Mouse (Mus musculus) fibroblast of lung, adult 2 months (primary cell): ENCODE results near the gene Bicd2.

Source experiments
- DNase-seq: peaks from one replicate; pipeline ENCODE4 v3.0.0-alpha.2; 2011; ENCODE audit warnings: low read depth

Gene Bicd2

DNA sequence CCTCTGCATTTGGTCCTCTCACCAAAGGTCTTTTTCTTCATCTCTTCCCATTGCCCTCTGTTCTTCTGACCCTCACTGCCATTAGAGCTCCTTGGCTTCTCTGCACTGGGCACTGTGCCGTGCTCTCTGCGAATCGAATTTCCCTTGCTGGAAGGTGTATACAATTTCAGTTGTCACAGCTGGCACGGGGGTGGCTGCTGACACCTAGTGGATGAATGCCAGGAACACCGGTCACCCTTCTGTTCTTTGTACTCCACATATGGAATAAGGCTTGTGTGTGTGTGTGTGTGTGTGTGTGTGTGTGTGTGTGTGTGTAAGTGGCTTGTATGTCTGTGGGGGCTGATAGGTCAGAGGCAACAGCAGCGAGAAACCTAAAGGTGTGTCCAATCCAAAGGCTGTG is 58.8 kb downstream of the Bicd2 start:
- DNase-seq: no peak

DNA sequence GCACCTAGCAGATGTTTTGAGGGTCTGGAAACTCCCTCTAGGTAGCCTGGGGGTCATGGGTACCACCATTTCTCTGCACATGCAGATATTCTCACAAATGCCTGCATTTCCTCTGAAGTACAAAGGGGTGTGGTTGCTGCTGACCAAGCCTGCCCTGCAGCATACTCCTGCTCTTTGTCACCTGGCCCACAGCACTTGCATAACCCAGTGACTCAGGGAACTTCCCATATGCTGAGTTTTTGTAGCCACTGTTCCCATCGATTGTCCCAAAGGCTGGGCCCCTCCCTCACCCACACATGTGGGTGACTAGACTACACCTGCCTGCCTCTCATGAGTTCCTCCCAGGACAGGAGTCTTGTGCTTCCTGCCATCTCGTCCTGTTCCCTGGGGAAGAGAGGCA is 61.2 kb downstream of the Bicd2 start:
- DNase-seq: no peak

GRCm38 (mm10) chr13:49407795-49408194 is 66.4 kb downstream of the Bicd2 start:
- no peak for DNase-seq

DNA sequence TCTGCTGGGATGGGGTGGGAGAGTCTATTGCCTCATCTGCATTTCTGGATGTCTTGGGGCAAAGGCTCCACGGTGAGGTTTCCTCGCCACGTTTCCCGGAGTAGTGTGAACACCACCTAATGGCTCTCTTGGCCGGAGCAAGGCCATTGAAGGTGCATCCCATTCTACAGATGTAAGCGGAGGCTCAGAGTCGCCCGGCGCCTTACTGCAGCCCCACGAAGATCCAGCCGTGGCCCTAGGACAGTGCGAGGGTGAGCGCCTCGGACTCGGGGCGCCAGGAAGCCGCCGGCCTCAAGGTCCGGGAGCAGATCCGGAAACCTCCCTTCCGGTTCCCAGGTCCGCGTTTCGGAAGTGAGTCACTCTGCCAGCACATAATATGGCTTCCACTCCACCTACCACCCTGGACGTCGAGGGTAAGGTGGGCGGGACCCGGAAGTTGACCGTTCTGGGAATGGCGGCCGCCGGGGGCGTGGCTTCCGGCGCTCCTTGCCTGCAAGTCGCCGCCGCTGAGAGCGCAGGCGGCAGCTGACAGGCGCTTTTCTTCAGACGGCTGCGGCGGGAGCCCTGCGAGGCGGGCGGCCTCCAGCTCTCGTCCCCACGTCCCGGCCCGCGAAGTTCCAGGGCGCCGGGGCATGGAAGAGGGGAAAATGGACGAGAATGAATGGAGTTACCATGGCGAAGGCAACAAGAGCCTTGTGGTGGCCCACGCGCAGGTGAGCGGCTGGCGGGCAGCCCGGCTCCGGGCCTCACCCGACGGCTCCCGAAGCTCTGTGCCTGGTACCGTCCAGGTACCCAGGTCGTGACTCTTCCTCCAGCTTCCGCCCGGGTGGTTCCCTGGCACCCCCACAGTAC is 79.6 kb downstream of the Bicd2 start, which contains the start of gene Ippk:
Gene Ippk, plus strand, starts transcription at position 496 of the 852 bp plus-strand sequence.
- peak; percentile 96 for DNase-seq

GRCm38 (mm10) chr13:49421606-49421917 is 80.2 kb downstream of the Bicd2 start:
- DNase-seq: no peak

DNA sequence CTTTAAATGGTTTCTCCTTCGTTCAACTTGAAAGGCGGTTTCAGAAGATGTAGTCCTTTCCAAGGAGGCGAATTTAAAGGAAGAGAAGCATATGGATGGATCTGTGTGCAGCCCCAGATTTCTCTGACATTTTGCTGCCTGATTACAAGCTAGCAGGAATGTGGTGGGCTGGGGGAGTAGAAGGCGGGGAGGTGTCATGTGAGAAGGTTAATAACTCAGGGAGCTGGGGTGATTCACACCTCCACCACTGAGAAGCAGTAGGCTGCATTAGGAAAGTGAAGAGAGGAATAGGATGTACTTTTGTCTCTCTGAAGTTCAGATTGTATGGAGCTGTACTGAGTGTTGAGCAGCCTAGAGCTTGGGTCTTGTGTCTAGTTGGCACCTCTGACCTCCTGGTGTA is 80.6 kb downstream of the Bicd2 start:
- DNase-seq: no peak

DNA sequence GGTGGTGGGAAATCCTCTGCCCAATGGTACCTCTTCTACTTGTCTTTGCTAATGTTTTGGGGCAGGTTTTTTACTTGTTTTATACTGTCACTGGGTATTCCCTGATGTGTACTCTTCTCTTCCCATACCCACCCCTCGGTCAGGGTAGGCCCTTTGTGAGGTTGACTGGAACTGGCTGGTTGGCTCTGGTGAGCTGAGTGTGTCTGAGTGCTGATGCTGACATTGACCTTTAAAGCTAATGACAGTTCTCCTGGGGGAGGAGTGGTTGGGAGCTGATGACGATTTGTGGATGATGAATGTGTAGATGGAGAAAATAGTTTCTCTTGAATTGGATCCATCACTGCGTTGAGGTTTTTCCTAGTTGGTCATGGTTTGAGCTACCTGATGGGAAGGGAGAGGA is 85.4 kb downstream of the Bicd2 start:
- no peak for DNase-seq

- DNase-seq: no peak
Measured at GRCm38 (mm10) chr13:49428042-49428675, 86.8 kb downstream of the Bicd2 start.

DNA sequence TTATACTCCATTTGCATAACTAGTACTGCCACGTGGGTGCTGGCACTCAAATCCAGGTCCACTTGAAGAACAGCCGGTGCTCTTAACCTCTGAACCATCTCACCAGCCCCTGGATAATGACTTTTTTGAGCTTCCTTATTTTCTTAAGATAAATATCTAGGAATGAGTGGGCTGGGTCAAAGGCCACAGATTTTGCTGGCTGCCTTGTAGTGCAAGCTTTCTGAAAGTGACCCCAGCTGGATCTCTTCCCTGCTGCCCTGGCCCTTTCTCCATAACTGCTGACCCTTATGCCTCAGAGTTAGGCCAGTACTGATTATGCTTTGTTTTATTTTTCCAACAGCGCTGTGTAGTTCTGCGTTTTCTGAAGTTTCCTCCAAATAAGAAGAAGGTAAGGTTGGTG is 89.1 kb downstream of the Bicd2 start:
- no peak for DNase-seq

DNA sequence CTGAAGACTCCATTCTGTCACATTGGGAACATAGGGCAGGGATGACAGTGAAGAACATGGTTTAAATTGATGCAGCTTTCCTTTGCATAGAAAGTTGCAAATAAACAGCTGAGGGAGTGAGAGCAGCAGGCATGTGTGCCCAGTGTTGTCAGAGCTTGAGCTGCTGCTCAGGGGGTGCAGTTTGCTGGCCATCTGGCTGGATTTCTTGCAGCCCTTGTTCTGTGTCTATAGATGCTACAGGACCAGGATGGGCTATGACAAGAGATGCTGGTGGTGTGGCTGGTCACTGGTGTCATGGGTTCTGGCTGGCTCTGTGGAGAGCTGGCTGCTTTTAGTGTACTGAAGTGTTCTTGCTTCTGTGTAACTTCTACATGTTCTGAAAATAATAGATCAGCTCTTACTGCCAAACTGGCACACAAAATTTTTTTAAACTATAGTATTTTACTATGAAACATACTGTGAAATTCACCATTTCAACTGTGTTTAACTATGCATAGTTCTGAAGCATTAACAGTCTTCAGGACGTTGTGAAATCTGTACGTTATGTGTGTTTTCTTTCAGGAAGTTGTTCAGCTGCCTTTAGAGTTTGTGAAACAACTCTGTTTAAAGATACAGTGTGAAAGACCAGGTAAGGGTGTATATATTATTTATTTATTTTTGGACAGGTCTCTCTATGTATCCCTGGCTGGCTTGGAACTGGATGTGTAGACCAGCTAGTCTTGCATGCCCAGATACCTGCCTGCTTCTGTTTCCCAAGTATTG is 92.1 kb downstream of the Bicd2 start:
- DNase-seq: no peak

GRCm38 (mm10) chr13:49435745-49436144 is 94.4 kb downstream of the Bicd2 start:
- no peak for DNase-seq

GRCm38 (mm10) chr13:49436170-49436569 is 94.8 kb downstream of the Bicd2 start:
- DNase-seq: no peak
